Mouse (Mus musculus): ENCODE data around the gene Tnfrsf21.

The Tnfrsf21 gene

DNA sequence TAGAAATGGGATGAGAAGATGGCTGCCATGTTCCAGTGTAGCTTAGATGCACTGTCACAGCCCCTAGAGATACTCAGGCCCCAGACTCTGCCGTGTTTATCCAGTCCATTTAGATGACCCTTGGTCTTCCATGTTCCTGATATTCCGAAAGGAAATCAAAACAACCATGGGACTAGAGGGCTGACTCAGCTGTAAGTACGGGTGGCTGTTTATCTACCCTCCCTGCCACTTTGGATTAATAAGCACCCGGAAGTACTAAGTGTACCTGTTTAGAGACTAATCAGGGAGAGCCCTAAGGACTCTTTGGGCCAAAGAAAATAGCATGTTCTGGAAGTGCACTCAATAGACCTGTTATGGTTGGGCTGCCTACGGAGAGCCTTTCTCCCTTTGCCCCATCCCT is 64.9 kb downstream of the Tnfrsf21 start:
- DNase-seq: no peak

DNA sequence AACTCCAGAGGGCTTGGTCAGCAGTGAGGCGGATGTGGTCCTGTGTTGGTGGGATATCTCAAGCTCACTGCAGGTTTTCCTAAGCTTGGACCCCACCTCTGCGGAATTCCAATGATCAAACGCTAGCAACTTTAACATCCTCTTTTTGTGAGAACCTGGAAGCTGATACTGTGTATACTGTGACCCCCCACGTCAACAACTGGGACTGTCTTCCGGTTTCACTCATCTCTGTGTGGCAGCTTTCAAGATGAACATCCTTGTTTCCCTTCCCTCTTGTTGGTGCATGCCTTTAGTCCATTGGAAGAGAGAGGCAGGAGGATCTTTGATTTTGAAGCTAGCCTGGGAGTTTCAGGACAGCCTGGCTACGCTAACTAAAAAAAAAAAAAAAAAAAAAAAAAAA is 73.1 kb downstream of the Tnfrsf21 start:
- DNase-seq: no peak

DNA sequence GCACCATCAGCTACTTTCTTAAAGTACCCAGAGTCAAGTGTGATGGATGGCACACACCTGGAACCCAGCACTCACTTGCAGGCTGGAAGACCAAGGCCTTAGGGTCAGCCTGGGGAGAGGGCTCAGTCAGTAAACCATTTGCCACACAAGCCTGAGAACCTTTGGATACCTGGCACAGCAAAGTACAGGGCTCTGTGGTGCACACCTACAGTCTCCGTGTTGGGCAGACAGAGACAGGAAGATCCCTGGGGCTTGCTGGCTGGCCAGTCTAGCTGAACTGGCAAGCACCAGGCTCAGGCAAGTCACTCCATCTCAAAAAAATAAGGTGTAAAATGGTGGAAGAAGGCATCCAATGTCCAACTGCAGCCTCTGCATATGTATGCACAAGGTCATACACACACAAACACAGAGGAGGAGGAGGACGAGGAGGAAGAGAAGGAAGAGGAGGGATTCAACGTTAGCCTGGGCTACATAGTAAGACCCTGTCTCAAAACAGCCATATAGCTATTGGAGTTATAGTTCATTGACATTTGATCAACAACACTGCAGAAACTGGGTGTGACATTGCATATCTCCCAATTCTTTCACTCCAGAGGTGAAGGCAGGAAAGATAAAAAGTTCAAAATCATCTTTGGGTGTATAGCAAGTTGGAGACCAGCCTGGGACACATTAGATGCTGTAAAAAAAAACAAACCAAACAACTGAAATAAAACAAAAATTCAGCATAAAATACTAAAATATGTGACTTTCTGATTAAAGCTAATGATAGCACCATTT is 74.8 kb downstream of the Tnfrsf21 start:
- DNase-seq: no peak

DNA sequence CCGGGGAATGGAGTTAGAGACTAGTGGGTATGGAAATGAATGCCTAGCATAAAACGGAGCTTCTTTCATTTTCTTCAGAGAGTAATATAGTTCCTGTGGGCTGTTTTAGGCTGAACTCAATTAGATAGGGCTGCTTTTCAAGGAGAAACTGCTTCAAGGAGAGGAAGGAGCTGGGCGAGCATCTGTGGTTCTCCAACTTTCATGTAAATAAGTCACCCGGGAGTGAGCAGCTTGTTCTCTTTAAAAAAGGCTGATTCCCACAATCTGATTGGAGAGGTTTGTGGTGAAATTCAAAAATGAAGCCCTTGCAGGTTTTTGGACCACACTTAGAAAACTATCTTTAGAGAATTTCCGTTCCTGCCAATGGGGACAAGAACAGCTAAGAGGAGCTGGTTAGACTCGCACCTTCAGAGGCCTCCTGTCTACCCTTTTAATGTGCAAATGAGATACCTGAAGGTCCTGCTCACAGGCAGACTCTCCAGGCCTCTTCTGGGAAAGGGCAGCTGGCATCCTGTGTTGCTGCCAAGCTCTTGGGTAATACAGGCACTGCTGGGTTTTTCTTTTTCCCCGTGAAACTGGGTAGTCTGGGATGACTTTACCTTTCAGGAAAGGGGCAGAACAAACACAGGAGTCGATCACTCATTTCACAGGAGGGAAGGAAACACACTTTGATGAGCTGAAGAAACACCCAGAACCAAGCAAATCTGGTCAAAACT is 76.1 kb downstream of the Tnfrsf21 start:
- DNase-seq: no peak

DNA sequence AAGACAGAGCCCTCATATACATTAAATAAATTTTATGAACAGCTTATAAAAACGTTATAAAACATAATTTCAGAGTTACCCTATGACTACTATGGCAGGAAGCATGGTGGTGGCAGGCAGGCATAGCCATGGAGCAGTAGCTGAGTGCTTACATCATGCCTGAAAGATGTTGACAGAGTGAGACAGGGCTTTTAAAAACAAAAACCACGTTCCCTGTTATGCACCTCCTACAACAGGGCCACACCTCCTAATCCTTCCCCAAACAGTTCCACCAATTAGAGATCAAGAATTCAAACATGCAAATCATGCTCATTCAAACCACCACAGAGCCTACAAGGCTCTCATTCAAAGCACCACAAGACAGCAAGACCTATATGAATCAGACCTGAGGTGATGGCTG is 77.9 kb downstream of the Tnfrsf21 start:
- no peak for DNase-seq

DNA sequence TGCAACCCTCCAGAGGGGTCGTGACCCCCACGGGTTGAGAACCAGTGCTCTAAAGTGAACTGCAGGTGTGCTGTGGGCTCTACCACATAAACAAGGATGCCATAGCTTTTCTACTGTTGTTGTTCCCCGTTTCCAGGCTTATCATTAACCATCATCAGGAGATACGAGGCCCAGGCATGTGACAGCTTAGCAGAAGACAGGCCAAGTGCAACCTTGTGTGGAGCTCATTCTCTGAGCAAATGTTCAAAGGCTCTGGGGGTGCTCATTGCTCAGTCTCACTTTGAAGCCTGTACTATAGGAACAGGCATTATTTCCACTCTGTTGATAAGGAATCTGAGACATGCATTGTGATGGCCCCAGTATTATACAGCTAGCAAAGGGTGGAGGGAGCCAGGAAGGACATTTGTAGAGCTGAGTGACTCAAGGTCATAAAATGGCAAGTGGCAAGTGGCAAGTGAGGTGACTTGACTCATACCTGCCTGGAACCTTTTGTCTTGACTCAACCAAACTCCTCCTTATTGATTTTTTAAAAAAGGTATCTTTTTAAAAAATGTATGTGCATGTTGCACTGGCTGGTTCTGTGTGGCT is 80.8 kb downstream of the Tnfrsf21 start:
- no peak for DNase-seq

DNA sequence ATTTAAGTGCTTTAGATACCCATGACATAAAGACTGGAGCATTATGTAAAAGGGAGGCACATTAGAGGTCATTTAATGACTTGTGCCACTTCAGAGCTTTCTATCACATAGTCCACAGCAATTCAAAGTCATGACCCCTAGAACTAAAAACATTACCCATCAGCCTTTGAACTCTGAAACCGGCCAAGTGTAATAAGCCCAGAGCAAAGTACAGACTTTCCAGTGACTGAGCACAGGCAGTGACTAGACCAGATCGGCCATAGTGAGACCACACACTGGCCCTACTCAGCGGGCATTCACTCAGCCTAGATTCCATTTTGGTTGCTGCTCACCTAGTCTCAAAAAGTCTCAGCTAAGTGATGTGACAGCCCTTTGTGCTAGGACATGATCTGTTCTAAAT is 89.8 kb downstream of the Tnfrsf21 start:
- DNase-seq: no peak

DNA sequence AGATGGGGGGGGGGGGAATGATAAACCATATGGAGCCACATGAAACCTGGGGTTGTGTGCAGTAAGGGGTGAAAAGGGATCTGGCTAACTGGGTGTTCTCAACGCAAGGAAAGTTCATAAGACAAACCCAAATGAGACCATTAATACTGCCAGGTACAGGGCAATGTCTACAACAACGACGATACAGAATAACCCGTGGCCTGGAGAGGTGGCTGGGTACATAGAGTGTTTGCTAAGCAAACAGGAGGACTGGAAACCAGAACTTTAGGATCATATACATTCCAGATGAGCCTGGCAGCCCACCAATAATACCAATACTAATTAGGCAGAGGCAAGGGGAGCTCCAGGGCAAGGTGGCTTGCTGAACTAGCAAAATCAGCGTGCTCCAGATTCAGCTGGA is 91.0 kb downstream of the Tnfrsf21 start:
- no peak for DNase-seq

DNA sequence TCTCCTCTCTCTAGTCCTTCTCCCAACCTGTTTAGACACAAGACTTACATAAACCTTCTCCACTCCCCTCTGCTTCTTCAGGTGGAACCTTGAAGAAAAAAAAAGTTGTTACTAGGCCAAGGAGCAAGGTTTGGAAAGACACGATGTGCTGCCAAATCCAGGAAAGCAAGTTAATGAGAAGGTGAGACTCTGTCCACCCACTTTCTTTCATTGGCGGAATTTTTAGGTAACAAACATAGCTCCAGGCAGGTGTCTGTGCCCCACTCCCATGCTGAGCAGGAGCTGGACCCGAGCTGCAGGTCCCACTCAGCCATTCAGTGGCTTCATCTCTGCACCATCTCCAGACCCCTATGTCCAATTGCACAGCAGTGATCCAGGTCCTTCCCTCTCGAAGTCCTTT is 93.1 kb downstream of the Tnfrsf21 start:
- DNase-seq: no peak

DNA sequence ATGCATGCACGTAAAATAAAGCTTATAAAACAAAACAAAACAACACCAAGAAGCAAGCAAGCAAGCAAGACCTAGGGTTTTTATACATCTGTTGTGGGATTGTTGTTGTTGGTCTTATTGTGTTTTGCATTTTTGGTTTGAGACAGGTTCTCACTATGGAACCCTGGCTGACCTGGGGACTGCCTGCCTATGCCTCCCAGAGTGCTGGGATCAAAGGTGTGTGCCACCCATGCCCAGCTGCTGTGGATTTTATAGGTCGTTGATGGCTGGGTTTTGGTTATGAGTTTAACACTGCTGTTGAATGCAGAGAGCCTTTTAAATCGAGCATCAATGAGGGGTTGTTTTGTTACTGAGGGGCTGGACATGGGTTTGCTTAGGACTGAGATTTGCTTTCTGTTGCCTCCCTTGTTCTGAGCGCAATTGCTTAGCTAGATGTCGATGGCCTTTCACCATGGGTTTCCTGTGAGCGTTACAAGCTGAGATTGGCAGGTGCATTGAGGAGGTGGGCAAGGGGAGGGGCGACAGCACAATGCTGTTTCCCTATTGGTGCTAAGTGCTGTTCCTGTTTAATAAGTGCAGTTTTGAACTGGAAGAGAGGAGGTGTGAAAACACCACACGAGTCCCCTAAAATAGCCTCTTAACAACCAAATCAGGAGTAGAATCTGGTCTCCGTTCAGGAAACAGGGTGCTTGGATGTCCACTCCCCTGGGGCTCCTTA is 94.0 kb downstream of the Tnfrsf21 start:
- DNase-seq: no peak

DNA sequence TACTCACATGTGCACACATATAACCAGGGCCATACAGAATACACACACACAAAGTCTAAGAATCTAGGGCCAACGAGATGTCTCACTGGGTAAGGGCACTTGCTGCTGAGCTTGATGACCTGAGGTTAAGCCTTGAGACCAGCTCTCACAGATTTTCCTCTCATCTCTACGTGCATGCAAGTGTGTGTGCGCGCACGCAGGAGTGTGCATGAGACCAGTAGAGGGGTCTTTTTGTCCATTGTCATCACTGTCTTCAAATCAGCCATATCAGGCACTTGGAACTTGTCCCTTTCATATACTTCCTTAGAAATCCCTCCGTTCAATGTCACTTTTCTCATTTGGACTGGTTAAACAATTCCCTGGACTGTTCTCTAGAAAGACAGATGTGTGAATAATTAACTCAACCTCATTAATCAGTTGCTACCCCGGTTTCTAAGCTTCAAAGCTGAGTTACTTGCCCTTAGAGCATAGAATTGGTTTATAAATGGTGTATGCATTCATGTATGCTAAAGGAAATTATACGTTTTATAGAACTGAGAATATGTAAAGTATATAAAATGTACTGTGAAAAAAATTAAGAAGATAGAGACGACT is 97.1 kb downstream of the Tnfrsf21 start:
- DNase-seq: no peak

DNA sequence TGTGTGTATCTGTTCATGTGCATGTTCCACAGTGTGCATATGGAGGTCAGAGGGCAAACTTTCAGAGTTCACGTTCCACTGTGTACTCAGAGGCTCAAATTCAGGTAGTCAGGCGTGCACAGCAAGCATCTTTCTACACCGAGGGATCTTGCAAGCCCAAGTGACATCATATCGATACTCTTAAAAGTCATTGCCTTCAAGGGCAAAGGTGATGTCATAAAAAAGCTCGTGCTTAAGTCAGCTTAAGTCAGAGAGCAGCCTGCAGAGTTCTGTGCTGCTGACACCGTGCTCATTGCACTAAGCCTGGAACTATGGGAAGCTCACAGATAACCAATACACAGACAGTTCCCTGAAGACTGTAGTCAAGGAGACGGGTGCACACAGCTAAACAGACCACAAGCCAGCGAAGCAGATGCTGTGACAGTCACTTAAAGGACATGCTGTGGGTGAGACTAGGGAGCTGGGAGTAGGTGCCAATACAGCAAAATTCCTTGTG is 97.8 kb downstream of the Tnfrsf21 start:
- DNase-seq: no peak

DNA sequence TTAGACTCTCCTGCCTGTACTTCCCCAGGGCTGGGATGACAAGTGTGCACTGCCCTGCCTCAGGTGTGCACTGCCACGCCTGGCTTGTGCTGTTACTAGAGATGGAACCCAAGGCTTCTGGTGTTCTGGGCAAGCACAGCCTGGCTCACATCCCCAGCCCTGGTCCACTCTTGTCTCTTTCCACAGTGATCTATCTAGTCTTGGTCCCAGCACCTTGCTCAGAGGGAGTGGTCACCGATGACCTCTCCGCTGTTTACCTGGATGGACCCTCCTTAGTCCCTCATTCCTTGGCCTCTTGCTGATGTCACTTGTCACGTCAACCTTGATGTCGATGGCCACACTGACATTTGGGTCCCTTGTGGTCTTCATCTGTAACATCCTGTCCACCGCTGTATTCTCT is 98.6 kb downstream of the Tnfrsf21 start:
- DNase-seq: no peak

DNA sequence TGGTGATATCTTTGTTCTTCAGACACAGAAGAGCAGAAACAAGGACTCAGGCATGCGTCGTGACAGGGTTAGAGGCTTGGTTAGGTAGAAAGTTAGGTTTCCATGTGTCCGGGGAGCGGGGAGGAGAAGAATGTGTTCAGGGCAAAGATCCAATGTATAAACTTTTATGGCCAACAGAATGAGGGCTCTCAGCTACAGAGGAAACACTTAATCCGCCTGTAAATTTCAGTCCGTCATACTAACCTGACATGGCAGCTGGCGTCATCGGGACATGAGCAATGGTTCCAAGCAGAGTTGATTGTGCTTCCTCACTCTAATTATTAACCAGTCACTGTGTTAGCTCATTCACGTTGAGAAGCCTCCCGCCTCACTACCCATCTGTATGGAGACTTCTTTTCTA is 100.4 kb downstream of the Tnfrsf21 start:
- DNase-seq: no peak

DNA sequence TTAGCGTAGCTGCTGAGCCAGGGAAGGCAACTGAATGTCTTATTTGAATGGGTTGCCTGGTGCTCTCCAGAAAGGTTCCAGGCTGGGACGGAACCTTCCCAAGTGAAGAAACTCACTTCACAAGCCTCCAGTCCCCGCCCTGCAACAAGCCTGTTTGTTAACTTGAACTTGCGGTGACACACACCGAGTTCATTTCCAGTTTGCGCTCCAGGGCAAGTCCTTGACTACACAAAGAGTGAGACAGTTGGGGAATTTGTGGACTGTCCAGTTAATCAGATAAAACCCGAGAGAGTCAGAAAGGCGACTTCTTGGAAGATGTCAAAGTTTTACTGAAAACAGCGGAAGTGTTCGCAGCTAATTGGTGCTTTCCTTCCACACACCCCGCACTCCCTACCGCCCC is 103.1 kb downstream of the Tnfrsf21 start:
- no peak for DNase-seq

DNA sequence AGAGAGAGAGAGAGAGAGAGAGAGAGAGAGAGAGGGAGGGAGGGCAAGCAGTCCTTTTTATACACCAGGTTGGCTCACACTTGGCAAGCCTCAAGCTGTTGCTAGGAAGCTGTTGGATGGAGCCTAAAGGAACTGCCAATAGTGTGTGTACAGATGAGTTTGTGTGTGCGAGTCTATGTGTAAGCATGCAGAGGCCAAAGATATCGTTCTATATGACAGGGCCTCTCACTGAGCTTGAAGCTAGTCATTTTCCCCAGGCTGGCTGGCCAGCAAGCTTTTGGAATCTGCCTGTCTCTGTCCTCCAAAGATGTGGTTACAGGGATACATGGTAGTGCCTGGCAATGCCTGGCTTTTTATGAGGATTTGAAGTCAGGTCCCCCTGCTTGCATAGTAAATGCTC is 104.7 kb downstream of the Tnfrsf21 start:
- no peak for DNase-seq

DNA sequence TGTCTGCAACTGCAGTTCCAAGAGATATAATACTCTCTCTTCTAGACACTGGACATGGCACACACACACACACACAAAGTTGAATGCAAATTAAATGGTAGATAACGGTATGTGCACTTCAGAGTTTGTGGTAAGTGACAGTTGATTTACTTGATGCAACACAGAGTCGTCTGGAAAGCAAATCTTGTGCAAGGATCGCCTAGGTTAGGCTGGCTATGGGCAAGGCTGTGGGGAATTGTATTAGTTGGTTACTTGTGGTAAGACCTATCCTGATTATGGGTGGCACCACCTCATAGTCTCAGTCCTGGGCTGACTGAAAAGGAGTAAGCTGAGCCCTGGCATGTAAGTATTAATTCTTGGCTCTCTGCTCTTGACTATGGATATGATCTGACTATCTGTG is 112.0 kb downstream of the Tnfrsf21 start:
- no peak for DNase-seq

DNA sequence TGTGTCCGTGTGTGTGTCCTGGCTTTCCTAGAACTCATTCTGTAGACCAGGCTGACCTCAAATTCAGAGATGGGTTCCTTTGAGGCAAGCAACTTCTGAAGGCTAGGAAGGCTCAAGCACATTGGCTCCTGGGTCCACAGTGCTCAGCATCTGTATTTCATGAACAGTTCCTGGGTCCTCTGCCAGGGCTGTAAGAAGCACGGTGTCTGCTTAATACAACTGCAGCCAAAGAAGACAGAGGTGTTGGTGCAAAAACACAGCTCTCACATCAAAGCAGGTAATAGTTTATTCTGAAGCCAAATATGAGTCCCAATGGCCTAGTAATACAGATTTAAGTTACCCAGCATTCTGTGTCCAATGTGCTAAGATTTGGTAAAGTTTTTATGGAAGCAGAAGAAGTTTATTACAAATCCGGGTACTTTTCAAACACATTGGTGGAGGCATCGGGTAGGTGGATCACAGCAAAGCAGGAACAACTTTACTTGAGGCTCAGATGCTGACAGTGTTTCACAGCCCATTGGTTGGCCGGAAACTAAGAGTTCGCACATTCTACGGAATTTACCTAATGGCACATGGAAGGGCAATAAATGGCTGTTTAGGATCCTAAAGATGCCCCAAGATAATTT is 112.7 kb downstream of the Tnfrsf21 start:
- no peak for DNase-seq

DNA sequence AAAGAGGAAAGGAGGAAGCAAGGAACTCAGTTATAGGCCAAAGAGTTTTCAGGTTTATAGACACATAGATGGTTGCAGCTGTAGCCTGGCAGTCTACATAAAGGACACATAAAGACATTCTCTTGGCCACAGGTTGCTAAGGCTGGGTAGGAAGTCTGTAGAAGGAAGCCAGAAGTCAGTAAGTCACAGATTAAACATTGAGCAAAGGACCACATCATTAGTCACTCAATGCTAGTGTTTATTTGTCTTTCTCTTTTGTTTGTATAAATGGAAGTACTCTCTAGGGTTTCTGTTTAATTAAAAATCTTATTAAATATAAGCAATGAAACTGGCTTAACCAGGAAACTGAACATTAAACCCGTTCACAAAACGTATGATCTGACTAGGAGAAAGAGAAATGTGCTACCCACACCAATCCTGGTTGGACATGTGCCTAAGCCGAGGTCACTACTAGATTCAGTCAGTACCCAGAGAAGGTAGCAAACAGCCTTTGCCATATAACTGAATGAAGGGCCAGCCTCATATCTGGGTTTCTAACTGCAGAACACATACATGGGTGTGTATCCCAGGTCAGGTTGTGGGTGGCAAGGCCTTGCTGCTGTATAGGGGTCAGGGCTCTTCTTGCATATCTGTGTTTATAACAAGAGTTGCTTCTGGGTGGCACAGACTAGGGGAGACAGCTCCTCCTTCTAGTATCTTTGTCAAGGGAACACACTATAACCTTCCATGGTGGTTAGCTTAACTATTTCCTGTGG is 113.9 kb downstream of the Tnfrsf21 start:
- no peak for DNase-seq

DNA sequence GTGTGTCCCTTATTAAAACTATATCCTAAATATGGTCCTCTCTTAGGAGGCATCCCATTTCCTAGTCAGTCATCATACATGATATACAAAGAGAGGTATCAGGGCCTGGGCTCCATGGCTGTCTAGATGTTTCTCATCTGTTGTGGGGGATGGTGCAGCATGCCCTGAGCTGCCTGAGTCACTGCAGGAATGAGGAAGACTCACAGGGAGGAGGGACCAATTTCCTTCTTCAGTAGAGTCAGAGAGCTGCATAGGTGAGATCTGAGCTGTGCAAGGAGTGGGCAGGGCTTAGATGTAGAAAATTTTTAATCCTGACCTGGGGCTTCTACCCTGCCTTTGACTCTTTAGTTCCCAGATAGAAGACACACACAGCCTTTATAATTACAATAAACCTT is 114.5 kb downstream of the Tnfrsf21 start:
- no peak for DNase-seq

DNA sequence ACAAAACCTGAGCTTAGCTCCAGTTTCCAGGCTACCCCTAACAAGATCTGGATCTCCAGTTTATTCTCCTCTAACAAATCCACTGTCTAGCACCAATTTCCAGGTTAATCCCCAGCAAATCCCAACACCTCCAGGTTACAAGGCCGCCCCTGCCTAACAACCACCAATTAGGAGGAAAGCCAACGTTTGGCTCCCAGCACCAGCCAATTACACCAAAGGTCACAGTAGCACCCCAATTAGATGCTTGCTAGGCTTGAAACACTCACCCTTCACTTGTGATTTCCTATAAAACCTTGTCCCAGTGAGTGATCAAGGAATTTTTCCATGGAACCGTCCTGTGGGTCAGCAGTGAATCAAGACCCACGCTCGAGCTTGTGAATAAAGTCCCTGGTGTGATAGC is 116.1 kb downstream of the Tnfrsf21 start:
- DNase-seq: no peak

DNA sequence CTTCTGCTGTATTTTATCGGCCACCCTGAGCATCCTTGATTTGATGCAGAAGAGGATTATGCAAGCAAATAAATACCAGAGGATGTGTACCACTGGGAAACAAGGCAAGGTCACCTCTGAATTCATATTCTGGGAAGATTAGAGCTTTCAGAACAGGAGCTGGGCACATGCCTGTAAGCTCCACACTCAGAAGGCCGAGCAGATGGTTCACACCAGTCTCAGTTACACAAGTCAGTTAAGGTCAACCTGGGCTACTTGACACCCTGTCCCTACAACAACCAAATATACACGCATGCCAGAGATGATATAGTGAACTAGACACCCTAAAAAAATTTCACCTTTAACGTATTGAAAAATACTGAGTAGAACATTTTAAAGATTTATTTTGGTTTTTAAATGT is 116.8 kb downstream of the Tnfrsf21 start:
- DNase-seq: no peak

All from cerebellum, adult 11-12 months (tissue).